Mouse (Mus musculus) G1E (cell line): ENCODE measurements at regions not wholly inside any gene's neighbourhood (a gene's known extent, or its start where the extent isn't known, plus 50 kb on each side); places are given as distances from the start of the nearest gene placed in this dataset.

ENCODE experiments used
- CTCF ChIP-seq: IDR thresholded peaks from 2 replicates; pipeline ENCODE4 v1.5.1; 2012; ENCODE audit warnings: low read depth, low read length, inconsistent platforms, mixed read lengths
- GATA1 ChIP-seq: IDR thresholded peaks from 2 replicates; pipeline ENCODE4 v1.6.1; 2012; ENCODE audit warnings: borderline replicate concordance, low read length, inconsistent platforms, mixed read lengths
- GATA2 ChIP-seq: IDR thresholded peaks from 2 replicates; pipeline ENCODE4 v1.6.1; 2012; ENCODE audit warnings: low read depth, low read length, inconsistent platforms, borderline replicate concordance
- POLR2AphosphoS5 ChIP-seq: IDR thresholded peaks from 2 replicates; pipeline ENCODE4 v1.6.1; 2012; ENCODE audit warnings: low read depth, low read length, inconsistent platforms; ENCODE audit not compliant: insufficient replicate concordance
- TAL1 ChIP-seq: conservative IDR thresholded peaks from 2 replicates; pipeline ENCODE4 v1.6.1; 2012; ENCODE audit warnings: low read depth, low read length, inconsistent platforms, mixed read lengths

DNA sequence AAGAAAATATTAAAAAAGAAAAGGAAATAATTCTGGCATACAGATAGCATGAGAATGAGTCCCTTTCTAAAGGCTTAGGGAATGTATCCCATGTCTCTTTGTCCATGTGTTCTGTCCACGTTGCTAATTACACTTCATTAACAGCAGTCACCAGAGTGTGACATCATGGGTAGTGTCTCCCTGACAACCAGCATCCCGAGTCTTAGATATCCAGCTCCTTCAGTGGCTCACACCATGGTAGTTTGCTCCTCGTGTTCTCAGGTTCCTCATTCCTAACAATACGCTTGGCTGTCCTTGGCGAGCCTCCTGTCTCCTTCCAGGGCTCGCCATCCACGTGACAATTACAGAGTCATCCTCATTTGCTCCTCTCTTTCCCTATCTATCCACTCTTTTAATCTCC is 388.1 kb upstream of the Dynlrb2 start:
- TF ChIP-seq CTCF (no peak), GATA1 (no peak), TAL1 (no peak), POLR2AphosphoS5 (no peak), GATA2 (no peak)
